Mouse (Mus musculus): ENCODE results near the gene Mybpc3.
"Not testable (repeated sequence)": the region's sequence is repeated elsewhere in the genome, so short reads cannot be mapped to it uniquely, and the experiment has no call there.

Mybpc3 gene

DNA sequence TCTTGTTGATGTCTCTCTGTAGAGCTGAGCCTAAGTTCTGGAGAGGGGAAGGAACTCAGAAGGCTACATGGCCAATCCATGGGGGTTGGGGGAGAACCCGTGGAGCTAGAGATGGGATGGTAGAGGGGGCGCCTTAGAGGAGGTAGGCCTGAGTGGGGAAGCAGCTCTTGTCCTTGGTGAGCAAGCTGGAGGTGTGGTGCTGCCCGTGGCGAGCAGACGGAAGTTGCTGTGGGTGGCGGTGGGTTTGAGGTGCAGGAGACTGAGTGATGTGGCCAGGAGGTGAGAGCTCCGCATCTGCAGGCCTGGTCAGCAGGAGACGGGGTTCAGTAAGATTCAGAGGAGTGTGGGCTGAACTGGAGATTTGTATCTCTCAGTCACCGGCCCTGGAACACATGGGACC, 30.5 kb upstream of the Mybpc3 start:
- DNase-seq (ENCODE audit: low spot score), result no peak

- DNase-seq (ENCODE audit: low spot score), result no peak
Measured at GRCm38 (mm10) chr2:91088987-91089386, 29.0 kb upstream of the Mybpc3 start.

- no peak for DNase-seq (ENCODE audit: low spot score)
Measured at GRCm38 (mm10) chr2:91090208-91090607, 27.7 kb upstream of the Mybpc3 start.

DNA sequence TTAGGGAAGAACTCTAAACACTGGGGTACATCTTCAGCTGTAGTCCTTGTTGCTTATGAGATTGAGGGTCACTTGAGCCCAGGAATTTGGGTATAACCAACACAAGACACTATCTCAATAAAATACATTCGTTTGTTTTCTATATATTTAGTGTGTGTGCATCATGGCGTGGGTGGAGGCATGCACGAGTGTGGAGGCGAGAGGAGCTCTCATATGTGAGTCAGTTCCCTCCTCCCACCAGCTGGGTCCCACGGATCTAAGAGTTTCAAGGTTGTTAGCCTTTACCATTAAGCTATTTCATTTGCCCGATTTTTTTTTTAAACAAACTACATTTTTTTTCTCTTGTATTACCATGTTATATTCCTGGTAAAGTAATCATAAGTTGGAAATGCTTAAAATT, 27.1 kb upstream of the Mybpc3 start:
- no peak for DNase-seq (ENCODE audit: low spot score)

DNA sequence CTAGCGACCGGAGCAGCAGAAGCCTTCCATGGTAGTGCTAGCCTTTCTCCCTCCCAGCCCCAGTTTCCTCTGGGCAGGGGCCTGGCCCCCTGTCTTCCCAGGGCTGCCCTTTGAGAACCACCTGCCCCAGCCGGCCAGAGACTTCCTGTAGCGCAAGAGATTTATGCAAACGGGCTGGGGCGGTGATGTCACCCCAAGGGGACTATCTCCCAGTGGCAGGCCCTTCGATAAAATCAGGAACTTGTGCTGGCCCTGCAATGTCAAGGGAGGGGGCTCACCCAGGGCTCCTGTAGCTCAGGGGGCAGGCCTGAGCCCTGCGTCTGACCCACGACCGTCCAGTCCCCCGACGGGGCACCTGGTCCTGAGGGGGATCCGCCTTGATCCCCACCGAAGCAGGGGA, 21.4 kb upstream of the Mybpc3 start:
- DNase-seq (ENCODE audit: low spot score), result no peak

DNA sequence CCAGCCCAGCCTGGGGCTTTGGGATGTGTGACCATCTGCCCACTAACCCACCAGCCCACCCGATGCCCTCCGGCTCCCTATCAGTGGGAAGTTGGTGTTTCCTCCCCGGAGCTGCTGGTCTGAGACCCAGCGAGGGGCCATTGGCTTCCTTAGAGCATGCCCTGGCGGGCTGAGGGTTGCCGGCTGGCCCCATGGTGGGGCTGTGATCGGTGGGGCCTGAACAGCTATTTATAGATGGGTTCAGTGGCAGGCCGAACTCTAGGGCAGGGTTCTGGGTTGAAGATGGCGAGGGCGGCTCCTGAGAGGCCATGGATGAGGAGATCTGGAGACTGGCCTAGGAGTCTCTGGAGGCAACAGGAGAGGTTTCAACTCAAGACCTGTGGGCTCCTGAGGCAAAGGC, 20.9 kb upstream of the Mybpc3 start:
- DNase-seq (ENCODE audit: low spot score), result no peak

DNA sequence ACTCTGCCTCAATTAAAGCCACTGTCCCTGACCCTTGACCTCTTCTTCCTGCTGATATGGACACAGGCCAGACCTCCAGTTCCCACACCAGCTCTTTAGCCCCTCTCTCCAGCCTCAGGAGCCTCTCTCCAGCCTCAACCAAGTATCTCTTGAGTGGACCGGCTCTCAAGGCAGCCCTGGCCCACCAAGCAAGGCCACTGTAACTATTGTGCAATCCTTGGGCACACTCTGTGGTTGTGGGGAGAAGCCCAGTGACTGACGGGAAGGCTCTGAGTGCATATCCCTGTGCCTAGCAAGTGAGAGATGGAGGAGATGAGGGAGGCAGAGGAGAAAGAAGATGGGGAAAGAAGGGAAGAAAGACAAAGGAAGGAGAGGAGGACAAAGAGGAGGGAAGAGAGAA, 19.8 kb upstream of the Mybpc3 start:
- no peak for DNase-seq (ENCODE audit: low spot score)

DNA sequence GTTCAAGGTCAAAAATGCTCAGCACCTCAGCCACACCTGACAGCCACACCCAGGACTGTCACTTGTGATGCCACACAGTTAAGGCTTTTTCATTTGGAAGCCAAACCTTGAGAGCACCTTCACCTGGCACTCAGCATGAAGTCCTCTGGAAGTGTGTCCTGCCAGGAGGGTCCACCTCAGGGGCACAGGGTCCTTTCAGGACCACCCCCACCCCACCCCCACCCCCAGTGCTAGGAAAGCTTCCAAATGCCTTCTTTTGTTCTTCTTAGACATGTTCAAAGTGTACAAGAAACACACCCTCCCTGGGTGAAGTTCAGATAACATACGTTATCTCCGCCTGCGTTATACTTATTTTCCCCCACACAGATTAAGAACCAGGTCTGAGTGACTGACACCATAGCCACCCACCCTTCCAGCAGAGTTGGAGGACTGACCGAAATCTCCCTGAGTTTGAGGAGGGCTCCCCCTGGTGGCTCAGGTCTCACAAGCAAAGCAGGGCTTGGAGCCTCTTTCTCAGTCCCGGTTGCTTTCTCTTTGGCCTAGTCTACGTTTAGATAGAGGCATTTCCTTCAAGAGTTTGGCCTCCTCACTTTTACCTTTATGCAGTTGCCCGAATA, 16.7 kb upstream of the Mybpc3 start:
- peak; percentile 87 for DNase-seq (ENCODE audit: low spot score)

GRCm38 (mm10) chr2:91108156-91108555, 9.8 kb upstream of the Mybpc3 start:
- DNase-seq (ENCODE audit: low spot score), result no peak

DNA sequence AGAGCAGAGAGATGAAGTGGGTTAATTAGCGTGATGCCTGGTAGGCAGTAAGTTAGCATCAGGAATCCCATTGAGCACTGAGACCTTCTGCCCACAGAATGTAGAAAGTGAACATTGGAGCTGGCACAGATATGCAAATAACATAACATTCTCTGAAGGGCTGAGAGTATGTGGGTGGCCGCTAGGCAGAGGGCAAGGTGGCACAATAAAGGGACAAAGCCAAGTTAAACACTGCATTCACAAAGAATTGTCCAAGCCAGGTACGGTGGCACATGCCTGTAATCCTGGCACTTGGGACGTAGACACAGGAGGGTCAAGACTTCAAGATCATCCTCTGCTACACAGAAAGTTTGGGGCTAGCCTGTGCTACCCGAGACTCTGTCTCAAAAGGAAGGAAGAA, 8.7 kb upstream of the Mybpc3 start:
- no peak for DNase-seq (ENCODE audit: low spot score)

DNA sequence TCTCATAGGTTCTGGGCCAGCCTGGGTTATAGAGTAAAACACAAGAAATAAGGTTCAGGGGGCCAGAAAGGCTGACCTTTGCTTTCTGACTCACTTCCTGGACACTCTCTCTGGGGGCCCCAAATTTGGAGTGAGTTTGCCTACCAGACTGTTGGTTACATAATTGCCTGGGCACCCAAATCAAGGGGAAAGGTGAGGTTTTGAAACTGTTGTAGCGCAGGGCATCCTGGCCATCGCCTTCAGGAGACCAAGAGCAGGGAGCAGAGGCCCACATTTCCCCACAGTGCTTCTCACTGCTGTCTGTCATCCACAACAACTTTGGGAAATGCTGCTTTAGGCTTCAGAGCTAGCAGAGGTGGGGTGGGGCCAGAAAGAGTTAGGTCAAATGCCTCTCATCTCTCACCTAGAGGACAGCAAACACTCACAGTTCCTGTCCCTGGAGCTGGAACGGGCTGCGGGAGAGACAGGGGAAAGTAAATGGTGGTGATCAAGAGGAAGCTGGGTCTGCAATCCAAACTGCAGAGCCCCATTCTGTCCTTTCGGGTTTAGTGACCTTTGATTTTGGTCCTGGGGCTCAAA, 8.0 kb upstream of the Mybpc3 start:
- no peak for DNase-seq (ENCODE audit: low spot score)

- no peak for DNase-seq (ENCODE audit: low spot score)
Measured at GRCm38 (mm10) chr2:91110429-91110828, 7.5 kb upstream of the Mybpc3 start.

GRCm38 (mm10) chr2:91111832-91112231, 6.1 kb upstream of the Mybpc3 start:
- DNase-seq (ENCODE audit: low spot score), result not testable (repeated sequence)

GRCm38 (mm10) chr2:91112491-91112890, 5.5 kb upstream of the Mybpc3 start:
- no peak for DNase-seq (ENCODE audit: low spot score)

- no peak for DNase-seq (ENCODE audit: low spot score)
Measured at GRCm38 (mm10) chr2:91113334-91113733, 4.6 kb upstream of the Mybpc3 start.

GRCm38 (mm10) chr2:91113852-91114251, 4.1 kb upstream of the Mybpc3 start:
- no peak for DNase-seq (ENCODE audit: low spot score)

- peak; percentile 35 for DNase-seq (ENCODE audit: low spot score)
Measured at GRCm38 (mm10) chr2:91114781-91115577, 3.0 kb upstream of the Mybpc3 start.

GRCm38 (mm10) chr2:91115578-91115970, 2.4 kb upstream of the Mybpc3 start:
- no peak for DNase-seq (ENCODE audit: low spot score)

DNA sequence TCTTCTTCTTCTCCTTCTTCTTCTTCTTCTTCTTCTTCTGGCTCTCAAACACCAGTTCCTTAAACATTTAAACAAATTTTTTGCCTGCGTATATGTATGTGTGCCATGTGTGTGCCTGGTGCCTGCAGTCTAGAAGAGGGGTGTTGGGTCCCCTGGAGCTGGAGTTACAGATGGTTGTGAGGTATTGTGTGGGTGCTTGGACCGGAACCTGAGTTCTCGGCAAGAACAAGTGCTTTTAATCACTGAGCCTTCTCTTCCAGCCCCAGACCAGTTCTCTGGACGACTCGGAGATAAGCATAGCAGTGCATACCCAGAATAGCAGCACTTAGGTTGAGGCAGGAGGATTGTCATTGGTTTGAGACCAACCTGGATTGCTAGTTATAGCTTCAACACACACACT, 1.1 kb upstream of the Mybpc3 start:
- no peak for DNase-seq (ENCODE audit: low spot score)

- no peak for DNase-seq (ENCODE audit: low spot score)
Measured at GRCm38 (mm10) chr2:91118647-91119046, 703 bp downstream of the Mybpc3 start.

- no peak for DNase-seq (ENCODE audit: low spot score)
Measured at GRCm38 (mm10) chr2:91119061-91119460, 1.1 kb downstream of the Mybpc3 start.

DNA sequence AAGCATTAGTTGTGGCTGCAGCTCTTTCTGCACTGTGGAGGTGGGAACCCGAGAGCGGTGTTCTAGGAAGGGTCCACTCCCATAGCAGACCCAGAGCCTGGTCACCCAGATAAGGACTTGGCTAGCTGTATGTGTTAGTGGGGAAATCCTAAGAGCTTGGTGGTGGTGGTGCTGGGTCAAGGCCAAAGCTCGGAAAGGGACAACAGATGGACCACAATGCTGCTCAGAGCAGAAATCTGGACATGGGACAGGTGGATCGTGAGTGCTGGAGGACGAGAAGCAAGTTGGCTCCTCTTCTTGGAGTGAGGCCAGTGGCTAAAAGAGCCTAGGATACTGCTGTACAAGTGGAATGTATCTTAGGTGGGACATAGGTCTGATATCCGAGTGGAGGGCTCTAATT, 1.6 kb downstream of the Mybpc3 start:
- no peak for DNase-seq (ENCODE audit: low spot score)

DNA sequence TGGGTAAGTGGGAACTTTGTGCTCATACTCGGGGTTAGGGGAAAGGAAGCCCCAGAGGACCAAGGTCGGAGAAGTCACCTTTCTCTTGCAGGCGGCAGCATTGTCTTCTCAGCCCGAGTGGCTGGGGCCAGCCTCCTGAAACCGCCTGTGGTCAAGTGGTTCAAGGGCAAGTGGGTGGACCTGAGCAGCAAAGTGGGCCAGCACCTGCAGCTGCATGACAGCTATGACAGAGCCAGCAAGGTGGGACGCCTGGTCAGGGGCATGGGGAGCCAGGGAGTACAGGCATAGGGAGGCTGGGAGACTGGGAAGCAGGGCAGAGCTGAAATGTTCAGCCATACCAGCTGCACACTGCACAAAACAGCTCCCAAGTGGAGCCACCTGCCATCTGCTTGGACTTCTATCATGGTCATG, 2.3 kb downstream of the Mybpc3 start:
- no peak for DNase-seq (ENCODE audit: low spot score)

DNA sequence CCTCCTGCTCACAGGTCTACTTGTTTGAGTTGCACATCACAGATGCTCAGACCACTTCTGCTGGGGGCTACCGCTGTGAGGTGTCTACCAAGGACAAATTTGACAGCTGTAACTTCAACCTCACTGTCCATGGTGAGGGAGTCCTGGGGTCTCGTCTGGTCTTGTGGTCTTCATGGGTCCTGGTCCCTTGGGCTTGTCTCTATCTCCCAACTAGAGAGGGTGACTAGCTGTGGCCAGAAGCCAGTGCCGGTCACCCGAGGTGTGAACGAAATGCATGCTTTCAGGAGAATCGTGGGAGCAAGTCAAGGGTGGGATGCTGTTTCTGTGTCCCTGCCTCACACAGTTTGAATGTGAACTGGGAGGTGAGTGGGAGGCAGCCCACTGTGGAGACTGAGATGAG, 3.1 kb downstream of the Mybpc3 start:
- DNase-seq (ENCODE audit: low spot score), result no peak
